Mouse (Mus musculus) left cerebral cortex, adult 2 months (tissue): Measurements from ENCODE around the gene Itga6. TPM values are rescaled to one million over a fixed set of nuclear protein-coding genes. Genes with fewer than 3 reads are reported as not detected.

Experiments used
- DNase-seq, 2 experiments: peaks; one replicate each; pipeline ENCODE4 v3.0.0; 2021 to 2022; ENCODE audit warnings: low spot score in 2 of 2, mixed read lengths in 1 of 2; ENCODE audit errors: extremely low spot score in 1 of 2
- H3K27ac ChIP-seq: fragments of 200-600 bp; 2 replicates; pipeline ENCODE4 v1.8.1; 2022
- H3K4me3 ChIP-seq: fragments of 200-600 bp; 2 replicates; pipeline ENCODE4 v1.8.1; 2022
- CTCF ChIP-seq: fragments of 200-600 bp; IDR thresholded peaks from 2 replicates; pipeline ENCODE4 v1.8.1; 2022; ENCODE audit warnings: antibody characterized with exemption, mild to moderate bottlenecking, moderate library complexity
- intact Hi-C: fragments of 180-260 bp; cut with DNase I; formaldehyde crosslinking; loops from one replicate; pipeline ENCODE4 v1.15.1; 2025
- total RNA-seq, 2 experiments: library from RNA; stranded (reverse); gene quantifications; 2 replicates each; pipeline ENCODE4 v1.2.3; 2021

Itga6 gene
- total RNA-seq, 2 experiments from 2014 or later: 26.1 to 27.6 TPM

GRCm38 (mm10) chr2:71755748-71756147 is 10.3 kb downstream of the Itga6 start:
- H3K27ac ChIP-seq: no peak overlapping the region
- no peak overlapping the region for H3K4me3 ChIP-seq
- intact Hi-C loops: no loop called here
- DNase-seq: no peak
- TF ChIP-seq CTCF: no peak

GRCm38 (mm10) chr2:71757098-71757497 is 11.7 kb downstream of the Itga6 start:
- no peak for DNase-seq
- intact Hi-C loops: no loop called here
- no peak overlapping the region for H3K27ac ChIP-seq
- H3K4me3 ChIP-seq: no peak overlapping the region
- TF ChIP-seq CTCF: no peak

GRCm38 (mm10) chr2:71758591-71759531 is 13.4 kb downstream of the Itga6 start:
- TF ChIP-seq CTCF: no peak

GRCm38 (mm10) chr2:71760091-71760490 is 14.7 kb downstream of the Itga6 start:
- intact Hi-C loops: no loop called here
- H3K4me3 ChIP-seq: no peak overlapping the region
- TF ChIP-seq CTCF: no peak
- H3K27ac ChIP-seq: no peak overlapping the region
- DNase-seq: no peak

More at GRCm38 (mm10) chr2:71758591-71759531, 13.4 kb downstream of the Itga6 start:
- DNase-seq: no peak
- Histone ChIP-seq H3K27ac (no peak overlapping the region), H3K4me3 (no peak overlapping the region)
- intact Hi-C loops: no loop called here

- DNase-seq: no peak
- Histone ChIP-seq H3K4me3 (no peak overlapping the region), H3K27ac (no peak overlapping the region)
- intact Hi-C loops: no loop called here
- TF ChIP-seq CTCF: no peak
These were observed 15.7 kb downstream of the Itga6 start for GRCm38 (mm10) chr2:71761081-71761480.

- intact Hi-C loops: no loop called here
- no peak for DNase-seq
- no peak overlapping the region for H3K4me3 ChIP-seq
- no peak for TF ChIP-seq CTCF
- H3K27ac ChIP-seq: no peak overlapping the region
These were observed 19.1 kb downstream of the Itga6 start for GRCm38 (mm10) chr2:71764525-71764924.

- H3K4me3 ChIP-seq: no peak overlapping the region
- intact Hi-C loops: no loop called here
- H3K27ac ChIP-seq: 0 out of 2 replicates have a peak overlapping the region, but pooled peaks have one; percentile 2
- DNase-seq: no peak
- TF ChIP-seq CTCF: no peak
These were observed 19.7 kb downstream of the Itga6 start for GRCm38 (mm10) chr2:71764961-71765735.

- intact Hi-C loops: no loop called here
- TF ChIP-seq CTCF: no peak
- Histone ChIP-seq H3K27ac (0 out of 2 replicates have a peak overlapping the region, but pooled peaks have one; percentile 2), H3K4me3 (no peak overlapping the region)
- DNase-seq: no peak
These were observed 20.6 kb downstream of the Itga6 start for GRCm38 (mm10) chr2:71766007-71766406.

GRCm38 (mm10) chr2:71767019-71767610 is 21.7 kb downstream of the Itga6 start:
- Histone ChIP-seq H3K4me3 (no peak overlapping the region), H3K27ac (no peak overlapping the region)
- intact Hi-C loops: no loop called here
- DNase-seq: no peak
- TF ChIP-seq CTCF: no peak

- DNase-seq: no peak
- no peak overlapping the region for H3K4me3 ChIP-seq
- no peak for TF ChIP-seq CTCF
- H3K27ac ChIP-seq: no peak overlapping the region
- intact Hi-C loops: no loop called here
These were observed 26.3 kb downstream of the Itga6 start for GRCm38 (mm10) chr2:71771762-71772161.

GRCm38 (mm10) chr2:71773714-71774113 is 28.3 kb downstream of the Itga6 start:
- no peak for DNase-seq
- intact Hi-C loops: no loop called here
- H3K4me3 ChIP-seq: no peak overlapping the region
- no peak overlapping the region for H3K27ac ChIP-seq
- TF ChIP-seq CTCF: no peak
